In the genomic region with DNA sequence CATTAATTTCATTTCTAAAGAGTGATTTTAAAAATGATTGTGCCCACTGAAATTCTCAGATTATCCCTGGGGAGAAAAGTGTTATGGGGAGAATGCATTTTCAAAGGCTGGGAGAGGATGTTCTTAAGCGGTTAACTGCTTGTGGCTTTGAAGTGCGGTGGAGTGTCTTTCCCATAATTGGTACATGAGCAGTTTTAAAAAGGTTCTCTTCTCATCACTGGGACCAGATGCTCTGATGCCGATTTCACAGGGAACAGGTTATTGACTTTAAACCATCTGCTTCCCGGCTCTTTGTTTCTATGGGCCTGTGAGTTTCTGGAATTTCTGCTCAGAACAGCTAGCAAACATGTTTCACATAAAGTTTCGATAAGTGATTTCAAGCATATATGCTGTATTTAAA, we compare ENCODE assay signal across 25 mouse cellular contexts. TPM values are rescaled to one million over a fixed set of nuclear protein-coding genes. Genes with fewer than 3 reads are reported as not detected.
DNase-seq lines count a peak whose midpoint lies in the region; ATAC-seq and TF ChIP-seq lines count a peak whose summit lies in the region.
"Had no signal": no experiment of that assay in that cellular context is flagged by ENCODE, and none has a peak within 500 bp of the region (broad histone marks: within the 10 kb centered on the region; RNA-seq: fewer than 3 reads in every experiment).

No protein-coding gene starts in this region.

- no peak overlapping the region for H3K27ac ChIP-seq in midbrain, embryonic 14.5 days (replicated peaks; ENCODE audit: low read depth, low read length)
- no peak overlapping the region for H3K27ac ChIP-seq in midbrain, embryonic 16.5 days (ENCODE audit: low read length)
- H3K27ac ChIP-seq: embryonic facial prominence, embryonic 10.5 days; forebrain, embryonic 15.5 days; heart, adult 2 months; heart, embryonic 15.5 days; hindbrain, embryonic 13.5 days; hindbrain, postnatal 0 days had no signal

- TF ChIP-seq CTCF in brain, embryonic 14.5 days (IDR thresholded peaks at IDR 0.05; ENCODE audit: borderline replicate concordance, extremely low read depth, insufficient read depth, insufficient read length), result no peak

- H3K36me3 ChIP-seq in midbrain, embryonic 14.5 days (ENCODE audit: control insufficient read depth, insufficient read depth, low read length), result no peaks in the 10 kb centered on the region
- H3K36me3 ChIP-seq in midbrain, embryonic 16.5 days (ENCODE audit: control insufficient read depth, insufficient read depth, low read length), result no peaks in the 10 kb centered on the region
- H3K36me3 ChIP-seq: embryonic facial prominence, embryonic 10.5 days; forebrain, embryonic 15.5 days; heart, embryonic 15.5 days; hindbrain, embryonic 13.5 days had no signal

- TF ChIP-seq POLR2A in brain, embryonic 14.5 days (IDR thresholded peaks at IDR 0.05; ENCODE audit: borderline replicate concordance, extremely low read depth, insufficient read depth, insufficient read length, poor library complexity, severe bottlenecking), result no peak

- peak; percentile 69 for ATAC-seq in frontal cortex, adult (ENCODE audit: low TSS enrichment)
- no peak for ATAC-seq in midbrain, embryonic 14.5 days (ENCODE audit: low FRiP score, low TSS enrichment)
- ATAC-seq in midbrain, embryonic 16.5 days, result no peak
- ATAC-seq: activated CD4-positive, CD25-positive, alpha-beta regulatory T cell, adult 4 months; forebrain, embryonic 15.5 days; hindbrain, postnatal 0 days; Patski had no signal

- 53% methylated on average over 5 of the region's 5 CpGs for WGBS in midbrain, embryonic 14.5 days
- WGBS in midbrain, embryonic 16.5 days, result 49% methylated on average over 5 of the region's 5 CpGs

- no peak overlapping the region for H3K4me3 ChIP-seq in midbrain, embryonic 14.5 days (replicated peaks; ENCODE audit: low read depth, low read length)
- H3K4me3 ChIP-seq in midbrain, embryonic 16.5 days (ENCODE audit: low read depth, low read length), result no peak overlapping the region
- H3K4me3 ChIP-seq: embryonic facial prominence, embryonic 10.5 days; forebrain, embryonic 15.5 days; heart, adult 2 months; heart, embryonic 15.5 days; hindbrain, embryonic 13.5 days had no signal

- H3K4me2 ChIP-seq in midbrain, embryonic 14.5 days (ENCODE audit: low read length), result no peak overlapping the region
- H3K4me2 ChIP-seq in midbrain, embryonic 16.5 days (ENCODE audit: low read length), result no peak overlapping the region
- H3K4me2 ChIP-seq: forebrain, embryonic 15.5 days; heart, embryonic 11.5 days; heart, embryonic 15.5 days; hindbrain, embryonic 13.5 days had no signal

- DNase-seq in frontal cortex, postnatal 10 days (ENCODE audit: low spot score in 2 of 2), result no peak
- peak; percentile 25 for DNase-seq in midbrain, embryonic 14.5 days
- peak; percentile 55 for DNase-seq in brain, embryonic 14.5 days (ENCODE audit: low read depth)
- DNase-seq in layer of hippocampus, postnatal 14 days (ENCODE audit: low spot score in 2 of 2), result peak; percentile 4 to 26
- no peak for DNase-seq in heart, adult 11 months
- DNase-seq: adrenal gland, adult 8-10 months; adrenal gland, postnatal 36 days; cerebellum, adult 11-12 months; cerebellum, adult 9-10 months; cerebellum, postnatal 25 days; heart, adult 2 months; heart, postnatal 14 days had no signal

- no peaks in the 10 kb centered on the region for H3K9me3 ChIP-seq in midbrain, embryonic 14.5 days (ENCODE audit: control insufficient read depth, low read length)
- no peaks in the 10 kb centered on the region for H3K9me3 ChIP-seq in midbrain, embryonic 16.5 days (replicated peaks; ENCODE audit: control insufficient read depth, low read length, poor library complexity, severe bottlenecking)
- H3K9me3 ChIP-seq: embryonic facial prominence, embryonic 10.5 days; forebrain, embryonic 15.5 days; heart, embryonic 15.5 days; hindbrain, embryonic 13.5 days had no signal

- no peak overlapping the region for H3K9ac ChIP-seq in midbrain, embryonic 14.5 days (replicated peaks; ENCODE audit: low read length)
- no peak overlapping the region for H3K9ac ChIP-seq in midbrain, embryonic 16.5 days (ENCODE audit: low read depth, low read length)
- H3K9ac ChIP-seq: forebrain, embryonic 15.5 days; heart, embryonic 15.5 days; hindbrain, embryonic 13.5 days had no signal

- H3K4me1 ChIP-seq in midbrain, embryonic 14.5 days (ENCODE audit: control insufficient read depth, insufficient read depth, low read length), result no peaks in the 10 kb centered on the region
- H3K4me1 ChIP-seq in midbrain, embryonic 16.5 days (ENCODE audit: control insufficient read depth, insufficient read depth, low read length), result no peaks in the 10 kb centered on the region
- H3K4me1 ChIP-seq: embryonic facial prominence, embryonic 10.5 days; forebrain, embryonic 15.5 days; heart, embryonic 15.5 days; hindbrain, embryonic 13.5 days had no signal

- no peaks in the 10 kb centered on the region for H3K27me3 ChIP-seq in midbrain, embryonic 14.5 days (ENCODE audit: control insufficient read depth, insufficient read depth, low read length)
- no peaks in the 10 kb centered on the region for H3K27me3 ChIP-seq in midbrain, embryonic 16.5 days (ENCODE audit: control insufficient read depth, insufficient read depth, low read depth, low read length)
- H3K27me3 ChIP-seq: CH12.LX; forebrain, embryonic 15.5 days; heart, embryonic 15.5 days; hindbrain, embryonic 13.5 days; Patski had no signal

RNA-seq across cellular contexts. Expression of a gene that starts 23.2 kb away (rescaled TPM):
- 34.9 and 39.1 TPM in 2 replicates for polyA plus RNA-seq in midbrain, embryonic 14.5 days (2014; fragmentation: Nextera tagmentation; extraction: Ambion mirVana)
- polyA plus RNA-seq in midbrain, embryonic 16.5 days (2015; fragmentation: Nextera tagmentation; extraction: Ambion mirVana), result 61.0 and 82.6 TPM in 2 replicates
- polyA plus RNA-seq in brain, embryonic 14.5 days (2012; rRNA removed), result 4.7 and 12.1 TPM in 2 replicates
- total RNA-seq in layer of hippocampus, postnatal 14 days (2021), result 10 to 100 TPM; 62.8 to 67.0 TPM
- total RNA-seq: CH12.LX; gastrocnemius, adult 8-10 months; heart, adult 2 months; heart, postnatal 14 days; hematopoietic stem cell, adult 5-6 weeks had no signal
- polyA plus RNA-seq: activated CD4-positive, CD25-positive, alpha-beta regulatory T cell, adult 4 months; heart, adult 2 months had no signal

Comparison
In these comparisons a context has a peak if more than half of its experiments do, and no peak if none do; other contexts are left out.
1. DNase-seq: peak in midbrain, embryonic 14.5 days (single experiment), brain, embryonic 14.5 days (single experiment) and layer of hippocampus, postnatal 14 days (2 of 2); none in frontal cortex, postnatal 10 days (0 of 2) and heart, adult 11 months (single experiment).